Mouse (Mus musculus) liver, embryonic 14.5 days (tissue): ENCODE measurements around the gene Cep68.

ENCODE experiments used
- CTCF ChIP-seq: IDR thresholded peaks from 2 replicates; pipeline ENCODE4 v1.5.1; 2016; ENCODE audit warnings: antibody characterized with exemption, low read depth, control low read depth
- EP300 ChIP-seq: IDR thresholded peaks from 2 replicates; pipeline ENCODE4 v1.6.1; 2016; ENCODE audit warnings: antibody characterized with exemption, low read depth

DNA sequence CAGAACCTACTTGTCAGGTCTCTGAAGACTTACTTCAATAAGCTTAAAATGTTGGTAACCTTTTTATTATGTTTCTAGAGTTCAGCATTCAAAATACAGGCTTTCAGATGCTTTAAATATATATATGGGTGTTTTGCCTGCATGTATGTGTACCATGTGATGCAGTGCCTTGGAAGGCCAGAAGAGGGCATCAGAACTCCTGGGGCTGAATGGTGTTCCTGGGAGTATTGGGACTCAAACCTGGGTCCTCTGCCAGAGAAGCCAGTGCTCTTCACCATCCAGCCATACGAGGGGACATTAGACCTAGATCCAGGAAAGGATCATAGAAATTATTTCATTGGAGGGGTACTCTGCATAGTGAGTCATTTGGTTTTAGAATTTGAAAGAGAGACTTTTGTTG is 34.5 kb downstream of the Cep68 start:
- TF ChIP-seq CTCF, result peak; percentile 76
- no peak for TF ChIP-seq EP300
